Mouse (Mus musculus): ENCODE measurements around the gene Mettl27.
"Not testable (repeated sequence)": the region's sequence is repeated elsewhere in the genome, so short reads cannot be mapped to it uniquely, and the experiment has no call there.

The Mettl27 gene

GRCm38 (mm10) chr5:134920106-134920687, 12.0 kb upstream of the Mettl27 start:
- no peak for DNase-seq (ENCODE audit: low spot score)

GRCm38 (mm10) chr5:134921106-134921505, 11.1 kb upstream of the Mettl27 start:
- DNase-seq (ENCODE audit: low spot score) = no peak

GRCm38 (mm10) chr5:134923141-134923540, 9.0 kb upstream of the Mettl27 start:
- no peak for DNase-seq (ENCODE audit: low spot score)

GRCm38 (mm10) chr5:134926726-134927125, 5.4 kb upstream of the Mettl27 start:
- DNase-seq (ENCODE audit: low spot score) = no peak

- no peak for DNase-seq (ENCODE audit: low spot score)
These were observed 2.2 kb upstream of the Mettl27 start for GRCm38 (mm10) chr5:134929988-134930387.

- DNase-seq (ENCODE audit: low spot score) = peak; percentile 58
These were observed 722 bp downstream of the Mettl27 start for GRCm38 (mm10) chr5:134932903-134933276.

- DNase-seq (ENCODE audit: low spot score) = no peak
These were observed 1.1 kb downstream of the Mettl27 start for GRCm38 (mm10) chr5:134933281-134933680.

- DNase-seq (ENCODE audit: low spot score) = not testable (repeated sequence)
These were observed 1.5 kb downstream of the Mettl27 start for GRCm38 (mm10) chr5:134933686-134934085.

- DNase-seq (ENCODE audit: low spot score) = no peak
These were observed 2.5 kb downstream of the Mettl27 start for GRCm38 (mm10) chr5:134934666-134935065.

- DNase-seq (ENCODE audit: low spot score) = no peak
These were observed 3.9 kb downstream of the Mettl27 start for GRCm38 (mm10) chr5:134936051-134936450.

GRCm38 (mm10) chr5:134936626-134937185, 4.5 kb downstream of the Mettl27 start:
- DNase-seq (ENCODE audit: low spot score) = no peak

- no peak for DNase-seq (ENCODE audit: low spot score)
These were observed 6.9 kb downstream of the Mettl27 start for GRCm38 (mm10) chr5:134939069-134939468.

GRCm38 (mm10) chr5:134939554-134939953, 7.4 kb downstream of the Mettl27 start:
- not testable (repeated sequence) for DNase-seq (ENCODE audit: low spot score)

GRCm38 (mm10) chr5:134941472-134942209, 9.5 kb downstream of the Mettl27 start:
- no peak for DNase-seq (ENCODE audit: low spot score)

GRCm38 (mm10) chr5:134942740-134943139, 10.6 kb downstream of the Mettl27 start:
- no peak for DNase-seq (ENCODE audit: low spot score)

- DNase-seq (ENCODE audit: low spot score) = no peak
These were observed 12.0 kb downstream of the Mettl27 start for GRCm38 (mm10) chr5:134944179-134944578.

- DNase-seq (ENCODE audit: low spot score) = no peak
These were observed 13.2 kb downstream of the Mettl27 start for GRCm38 (mm10) chr5:134945266-134945959.

- DNase-seq (ENCODE audit: low spot score) = no peak
These were observed 14.1 kb downstream of the Mettl27 start for GRCm38 (mm10) chr5:134946063-134946856.

GRCm38 (mm10) chr5:134946857-134947255, 14.7 kb downstream of the Mettl27 start, which contains the start of gene Cldn4:
Gene Cldn4 (minus strand): TSS chr5:134946934.
- no peak for DNase-seq (ENCODE audit: low spot score)

- no peak for DNase-seq (ENCODE audit: low spot score)
These were observed 15.4 kb downstream of the Mettl27 start for GRCm38 (mm10) chr5:134947420-134948084.

- no peak for DNase-seq (ENCODE audit: low spot score)
These were observed 15.9 kb downstream of the Mettl27 start for GRCm38 (mm10) chr5:134948085-134948439.
